Mouse (Mus musculus): ENCODE measurements around the gene Tmem205.

DNA sequence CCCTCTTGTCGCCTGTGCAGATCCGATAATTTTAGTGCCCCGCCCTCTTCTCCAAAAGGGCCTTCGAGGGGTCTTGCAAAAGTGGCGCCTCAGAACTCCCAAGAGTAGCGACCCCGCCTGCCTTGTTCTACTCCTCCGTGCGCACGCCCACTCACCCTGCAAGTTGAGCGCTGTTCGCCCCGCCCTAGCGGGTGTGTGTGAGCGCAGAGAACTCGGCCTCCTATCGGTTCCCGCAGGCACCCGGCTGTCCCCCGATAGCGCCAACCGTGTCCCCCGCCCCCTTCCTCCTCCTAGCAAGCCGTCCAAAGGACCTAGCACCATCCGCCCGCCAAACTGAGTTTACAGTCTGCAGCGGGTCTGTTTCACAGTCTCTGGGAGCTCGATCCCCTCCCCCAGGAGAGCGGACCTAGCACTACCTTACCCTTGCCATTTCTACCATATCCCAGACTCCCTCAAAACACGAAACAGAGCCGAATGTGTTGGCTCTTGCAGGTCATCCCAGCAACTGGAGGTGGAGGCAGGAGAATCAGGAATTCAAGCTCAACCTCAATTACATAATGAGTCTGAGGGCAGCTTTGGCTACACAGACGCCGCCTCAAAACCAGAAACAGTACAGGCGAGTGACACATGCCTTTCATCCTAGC, 35.2 kb upstream of the Tmem205 start:
- TF ChIP-seq POLR2A (IDR thresholded peaks at IDR 0.05; ENCODE audit: borderline replicate concordance, extremely low read depth, insufficient read depth, insufficient read length, poor library complexity, severe bottlenecking): no peak
- no peak; the same call in 1 of the 2 replicates for TF ChIP-seq CTCF (IDR thresholded peaks at IDR 0.05; ENCODE audit: borderline replicate concordance, extremely low read depth, insufficient read depth, insufficient read length)

Measured in brain, embryonic 14.5 days (tissue).